Mouse (Mus musculus): ENCODE measurements around the gene Mrtfa.

DNA sequence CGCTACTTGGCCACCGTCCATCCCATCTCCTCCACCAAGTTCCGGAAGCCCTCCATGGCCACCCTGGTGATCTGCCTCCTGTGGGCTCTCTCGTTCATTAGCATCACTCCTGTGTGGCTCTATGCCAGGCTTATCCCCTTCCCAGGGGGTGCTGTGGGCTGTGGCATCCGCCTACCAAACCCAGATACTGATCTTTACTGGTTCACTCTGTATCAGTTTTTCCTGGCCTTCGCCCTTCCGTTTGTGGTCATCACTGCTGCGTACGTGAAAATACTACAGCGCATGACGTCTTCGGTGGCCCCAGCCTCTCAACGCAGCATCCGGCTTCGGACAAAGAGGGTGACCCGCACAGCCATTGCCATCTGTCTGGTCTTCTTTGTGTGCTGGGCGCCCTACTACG, 46.9 kb upstream of the Mrtfa start:
- no peak for TF ChIP-seq CTCF (IDR thresholded peaks at IDR 0.05; ENCODE audit: low read depth)
- TF ChIP-seq EP300 (IDR thresholded peaks at IDR 0.05; ENCODE audit: low read depth) = no peak
